Mouse (Mus musculus): ENCODE data around the gene Mast4.

DNA sequence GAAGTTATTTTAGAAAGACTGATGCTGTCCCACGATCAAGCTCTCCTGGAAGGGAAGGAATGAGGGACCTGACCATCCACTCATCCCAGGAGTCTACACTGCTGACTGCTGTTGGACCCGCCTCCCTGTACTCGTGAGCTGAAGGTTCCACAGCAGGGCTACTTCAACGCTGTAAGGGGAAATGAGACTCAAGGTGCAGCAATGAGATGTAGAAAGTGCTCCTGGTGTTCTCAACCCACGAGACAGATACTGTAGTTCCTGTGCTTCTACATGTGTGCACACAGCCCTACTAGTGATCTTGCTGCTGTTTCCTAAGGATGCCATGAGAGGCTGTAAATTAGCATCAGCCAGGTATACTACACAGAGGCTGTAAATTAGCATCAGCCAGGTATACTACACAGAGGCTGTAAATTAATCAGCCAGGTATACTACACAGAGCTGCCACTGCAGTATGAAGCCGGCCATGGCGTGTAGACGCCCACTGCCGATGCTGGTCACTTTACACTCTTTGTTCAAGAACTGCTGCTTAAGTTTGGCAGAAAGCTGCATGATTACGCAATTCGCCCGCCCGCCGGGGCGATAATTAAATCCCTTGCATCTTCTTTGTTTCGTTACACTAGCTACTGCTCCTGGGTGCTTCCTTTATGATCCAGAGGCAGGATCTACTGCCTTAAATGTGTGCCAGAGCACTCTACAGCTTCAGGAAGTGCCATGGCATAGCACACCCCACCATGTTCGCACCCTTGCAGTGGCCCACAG is 587.3 kb downstream of the Mast4 start:
- TF ChIP-seq CTCF (IDR thresholded peaks at IDR 0.05; ENCODE audit: low read depth) (no peak), EP300 (IDR thresholded peaks at IDR 0.05; ENCODE audit: low read depth) (no peak)
